Mouse (Mus musculus): ENCODE results near the gene Pdlim7. TPM values are rescaled to one million over a fixed set of nuclear protein-coding genes. Genes with fewer than 3 reads are reported as not detected.

Pdlim7 gene
- total RNA-seq, 2 experiments from 2014 or later = 588 to 612 TPM

- intact Hi-C loops (cut with DNase I; ENCODE audit: low total_unique reads) = no loop called here
- no peak for DNase-seq
Observed at GRCm38 (mm10) chr13:55523951-55524600, 10.6 kb upstream of the Pdlim7 start.

GRCm38 (mm10) chr13:55523278-55523677 is 9.8 kb upstream of the Pdlim7 start:
- intact Hi-C loops (cut with DNase I; ENCODE audit: low total_unique reads) = no loop called here
- DNase-seq = peak; percentile 54

GRCm38 (mm10) chr13:55522730-55523129 is 9.3 kb upstream of the Pdlim7 start:
- peak; percentile 48 for DNase-seq
- intact Hi-C loops (cut with DNase I; ENCODE audit: low total_unique reads) = no loop called here

GRCm38 (mm10) chr13:55519606-55520005 is 6.1 kb upstream of the Pdlim7 start:
- intact Hi-C loops (cut with DNase I; ENCODE audit: low total_unique reads) = loop anchor here (5.0 kb wide), 2 partner anchors 97 to 112 kb away; no protein-coding TSS in a partner anchor
- DNase-seq = no peak

GRCm38 (mm10) chr13:55516955-55517354 is 3.5 kb upstream of the Pdlim7 start:
- peak; percentile 88 for DNase-seq
- intact Hi-C loops (cut with DNase I; ENCODE audit: low total_unique reads) = loop anchor here (5.0 kb wide), 2 partner anchors 95 to 110 kb away; no protein-coding TSS in a partner anchor

- intact Hi-C loops (cut with DNase I; ENCODE audit: low total_unique reads) = loop anchor here (5.0 kb wide), 1 partner anchor 37 kb away; no protein-coding TSS in a partner anchor
- DNase-seq = no peak
Observed at GRCm38 (mm10) chr13:55513828-55514227, 352 bp upstream of the Pdlim7 start.

GRCm38 (mm10) chr13:55512379-55513031 is 971 bp downstream of the Pdlim7 start:
- intact Hi-C loops (cut with DNase I; ENCODE audit: low total_unique reads) = loop anchor here (5.0 kb wide), 1 partner anchor 35 kb away; no protein-coding TSS in a partner anchor
- DNase-seq = peak; percentile 75

- no peak for DNase-seq
- intact Hi-C loops (cut with DNase I; ENCODE audit: low total_unique reads) = loop anchor here (5.0 kb wide), 1 partner anchor 34 kb away; no protein-coding TSS in a partner anchor
Observed at GRCm38 (mm10) chr13:55511492-55511861, 2.0 kb downstream of the Pdlim7 start.

- peak; percentile 90 for DNase-seq
- intact Hi-C loops (cut with DNase I; ENCODE audit: low total_unique reads) = loop anchor here (5.0 kb wide), 1 partner anchor 34 kb away; no protein-coding TSS in a partner anchor
Observed at GRCm38 (mm10) chr13:55510668-55511491, 2.6 kb downstream of the Pdlim7 start.

- intact Hi-C loops (cut with DNase I; ENCODE audit: low total_unique reads) = loop anchor here (5.0 kb wide), 1 partner anchor 33 kb away; no protein-coding TSS in a partner anchor
- DNase-seq = no peak
Observed at GRCm38 (mm10) chr13:55510332-55510667, 3.2 kb downstream of the Pdlim7 start.

- DNase-seq = no peak
- intact Hi-C loops (cut with DNase I; ENCODE audit: low total_unique reads) = no loop called here
Observed at GRCm38 (mm10) chr13:55508531-55508930, 4.9 kb downstream of the Pdlim7 start.

GRCm38 (mm10) chr13:55507877-55508276 is 5.6 kb downstream of the Pdlim7 start:
- no peak for DNase-seq
- intact Hi-C loops (cut with DNase I; ENCODE audit: low total_unique reads) = no loop called here

GRCm38 (mm10) chr13:55506697-55507096 is 6.8 kb downstream of the Pdlim7 start:
- intact Hi-C loops (cut with DNase I; ENCODE audit: low total_unique reads) = no loop called here
- peak; percentile 76 for DNase-seq

- DNase-seq = no peak
- intact Hi-C loops (cut with DNase I; ENCODE audit: low total_unique reads) = no loop called here
Observed at GRCm38 (mm10) chr13:55505810-55506209, 7.7 kb downstream of the Pdlim7 start.

GRCm38 (mm10) chr13:55504390-55504789 is 9.1 kb downstream of the Pdlim7 start:
- intact Hi-C loops (cut with DNase I; ENCODE audit: low total_unique reads) = no loop called here
- no peak for DNase-seq

GRCm38 (mm10) chr13:55502405-55502804 is 11.1 kb downstream of the Pdlim7 start:
- intact Hi-C loops (cut with DNase I; ENCODE audit: low total_unique reads) = no loop called here
- no peak for DNase-seq

GRCm38 (mm10) chr13:55500575-55500974 is 12.9 kb downstream of the Pdlim7 start:
- intact Hi-C loops (cut with DNase I; ENCODE audit: low total_unique reads) = no loop called here
- no peak for DNase-seq

GRCm38 (mm10) chr13:55498906-55499305 is 14.6 kb downstream of the Pdlim7 start:
- no peak for DNase-seq
- intact Hi-C loops (cut with DNase I; ENCODE audit: low total_unique reads) = no loop called here

GRCm38 (mm10) chr13:55496661-55497060 is 16.8 kb downstream of the Pdlim7 start:
- DNase-seq = no peak

GRCm38 (mm10) chr13:55495702-55496101 is 17.8 kb downstream of the Pdlim7 start:
- intact Hi-C loops (cut with DNase I; ENCODE audit: low total_unique reads) = no loop called here
- DNase-seq = no peak

More at GRCm38 (mm10) chr13:55496661-55497060, 16.8 kb downstream of the Pdlim7 start:
- intact Hi-C loops (cut with DNase I; ENCODE audit: low total_unique reads) = no loop called here
